ENCODE assay signal across 17 mouse cellular contexts in genomic region chr5:74633453-74633852, GRCm38 (mm10).
A peak's percentile ranks its signal among the peaks of the same experiment; 100 is the strongest.
DNase-seq lines count a peak whose midpoint lies in the region; ATAC-seq lines count a peak whose summit lies in the region.
"Had no signal": no experiment of that assay in that cellular context is flagged by ENCODE, and none has a peak within 500 bp of the region (broad histone marks: within the 10 kb centered on the region; RNA-seq: fewer than 3 reads in every experiment).

No protein-coding gene starts in this region.

- no peak for ATAC-seq in embryonic facial prominence, embryonic 12.5 days (ENCODE audit: insufficient number of reproducible peaks, insufficient read depth, low FRiP score, low TSS enrichment)
- peak; percentile 41; the same call in 1 of the 2 replicates for ATAC-seq in kidney, embryonic 16.5 days (ENCODE audit: low FRiP score, low TSS enrichment)
- no peak for ATAC-seq in hindbrain, embryonic 12.5 days (ENCODE audit: low FRiP score)
- ATAC-seq: forebrain, embryonic 14.5 days; forebrain, postnatal 0 days; Patski had no signal

- no peak overlapping the region for H3K4me2 ChIP-seq in embryonic facial prominence, embryonic 12.5 days (replicated peaks)
- no peak overlapping the region for H3K4me2 ChIP-seq in kidney, embryonic 16.5 days (replicated peaks; ENCODE audit: low read depth, low read length)
- H3K4me2 ChIP-seq in hindbrain, embryonic 12.5 days (replicated peaks) = no peak overlapping the region
- H3K4me2 ChIP-seq: heart, embryonic 13.5 days; hindbrain, embryonic 13.5 days had no signal

- no peaks in the 10 kb centered on the region for H3K27me3 ChIP-seq in embryonic facial prominence, embryonic 12.5 days
- H3K27me3 ChIP-seq in embryonic facial prominence, embryonic 10.5 days (replicated peaks; ENCODE audit: low read depth, poor library complexity, severe bottlenecking) = no peaks in the 10 kb centered on the region
- no peaks in the 10 kb centered on the region for H3K27me3 ChIP-seq in kidney, embryonic 16.5 days (ENCODE audit: insufficient read depth, low read length)
- H3K27me3 ChIP-seq in limb, embryonic 10.5 days (ENCODE audit: low read depth, poor library complexity, severe bottlenecking) = no peaks in the 10 kb centered on the region
- H3K27me3 ChIP-seq in hindbrain, embryonic 12.5 days = no peaks in the 10 kb centered on the region
- H3K27me3 ChIP-seq: hindbrain, embryonic 13.5 days; Patski had no signal

- peaks cover 32% of the 10 kb centered on the region for H3K4me1 ChIP-seq in embryonic facial prominence, embryonic 12.5 days
- peaks cover 43% of the 10 kb centered on the region for H3K4me1 ChIP-seq in embryonic facial prominence, embryonic 10.5 days
- H3K4me1 ChIP-seq in kidney, embryonic 16.5 days (ENCODE audit: insufficient read depth, low read length) = peaks cover 15% of the 10 kb centered on the region
- H3K4me1 ChIP-seq in limb, embryonic 10.5 days = peaks cover 48% of the 10 kb centered on the region
- peaks cover 3% of the 10 kb centered on the region; the same call in 1 of the 2 replicates for H3K4me1 ChIP-seq in hindbrain, embryonic 12.5 days

- H3K9me3 ChIP-seq in embryonic facial prominence, embryonic 12.5 days = no peaks in the 10 kb centered on the region
- no peaks in the 10 kb centered on the region for H3K9me3 ChIP-seq in embryonic facial prominence, embryonic 10.5 days
- no peaks in the 10 kb centered on the region for H3K9me3 ChIP-seq in kidney, embryonic 16.5 days (ENCODE audit: low read length)
- no peaks in the 10 kb centered on the region for H3K9me3 ChIP-seq in limb, embryonic 10.5 days (replicated peaks)
- no peaks in the 10 kb centered on the region for H3K9me3 ChIP-seq in hindbrain, embryonic 12.5 days (replicated peaks)
- H3K9me3 ChIP-seq: heart, embryonic 10.5 days; heart, embryonic 13.5 days; hindbrain, embryonic 13.5 days had no signal

- 76% methylated on average over 6 of the region's 6 CpGs for WGBS in embryonic facial prominence, embryonic 12.5 days
- 84% methylated on average over 6 of the region's 6 CpGs for WGBS in embryonic facial prominence, embryonic 10.5 days
- 30% methylated on average over 6 of the region's 6 CpGs for WGBS in kidney, embryonic 16.5 days
- 63% methylated on average over 6 of the region's 6 CpGs for WGBS in limb, embryonic 10.5 days
- WGBS in hindbrain, embryonic 12.5 days = 69% methylated on average over 6 of the region's 6 CpGs

- H3K27ac ChIP-seq in embryonic facial prominence, embryonic 12.5 days = 0 out of 2 replicates have a peak overlapping the region, but pooled peaks have one; percentile 41
- no peak overlapping the region for H3K27ac ChIP-seq in embryonic facial prominence, embryonic 10.5 days (replicated peaks)
- no peak overlapping the region for H3K27ac ChIP-seq in kidney, embryonic 16.5 days (ENCODE audit: low read length)
- peak overlapping the region; percentile 70; the same call in 1 of the 2 replicates for H3K27ac ChIP-seq in limb, embryonic 10.5 days
- H3K27ac ChIP-seq in hindbrain, embryonic 12.5 days = no peak overlapping the region
- H3K27ac ChIP-seq: heart, adult 2 months; heart, embryonic 10.5 days; heart, embryonic 13.5 days had no signal

- H3K36me3 ChIP-seq in embryonic facial prominence, embryonic 12.5 days = no peaks in the 10 kb centered on the region
- H3K36me3 ChIP-seq in embryonic facial prominence, embryonic 10.5 days (replicated peaks) = no peaks in the 10 kb centered on the region
- no peaks in the 10 kb centered on the region for H3K36me3 ChIP-seq in kidney, embryonic 16.5 days (ENCODE audit: insufficient read depth, low read length)
- no peaks in the 10 kb centered on the region for H3K36me3 ChIP-seq in limb, embryonic 10.5 days
- H3K36me3 ChIP-seq in hindbrain, embryonic 12.5 days = no peaks in the 10 kb centered on the region
- H3K36me3 ChIP-seq: heart, embryonic 10.5 days; heart, embryonic 13.5 days; hindbrain, embryonic 13.5 days had no signal

- DNase-seq in embryonic facial prominence, embryonic 10.5 days (ENCODE audit: low spot score) = no peak
- DNase-seq in kidney, adult 8-10 months = no peak
- DNase-seq in limb, embryonic 10.5 days (ENCODE audit: low spot score) = no peak
- no peak for DNase-seq in lung, postnatal 10 days
- DNase-seq: adrenal gland, postnatal 10 days; adrenal gland, postnatal 36 days; cerebellum, adult 9-10 months; forebrain, postnatal 0 days had no signal

- H3K9ac ChIP-seq in embryonic facial prominence, embryonic 12.5 days = no peak overlapping the region
- H3K9ac ChIP-seq in kidney, embryonic 16.5 days (replicated peaks; ENCODE audit: low read length) = no peak overlapping the region
- H3K9ac ChIP-seq in hindbrain, embryonic 12.5 days = no peak overlapping the region
- H3K9ac ChIP-seq: forebrain, postnatal 0 days; heart, embryonic 13.5 days; hindbrain, embryonic 13.5 days had no signal

- no peak overlapping the region for H3K4me3 ChIP-seq in embryonic facial prominence, embryonic 12.5 days
- no peak overlapping the region for H3K4me3 ChIP-seq in embryonic facial prominence, embryonic 10.5 days
- no peak overlapping the region for H3K4me3 ChIP-seq in kidney, embryonic 16.5 days (ENCODE audit: low read length)
- no peak overlapping the region for H3K4me3 ChIP-seq in limb, embryonic 10.5 days
- no peak overlapping the region for H3K4me3 ChIP-seq in hindbrain, embryonic 12.5 days
- H3K4me3 ChIP-seq: heart, adult 2 months; heart, embryonic 10.5 days; heart, embryonic 13.5 days; hindbrain, embryonic 13.5 days had no signal

Comparison
In these comparisons a context has a peak if more than half of its experiments do, and no peak if none do; other contexts are left out.
1. H3K27ac ChIP-seq: peak in embryonic facial prominence, embryonic 12.5 days (single experiment) and limb, embryonic 10.5 days (single experiment); none in embryonic facial prominence, embryonic 10.5 days (single experiment), kidney, embryonic 16.5 days (single experiment) and hindbrain, embryonic 12.5 days (single experiment).